Mouse (Mus musculus): ENCODE results near the gene Dchs1.
"Not testable (repeated sequence)": the region's sequence is repeated elsewhere in the genome, so short reads cannot be mapped to it uniquely, and the experiment has no call there.

Dchs1 gene

GRCm38 (mm10) chr7:105743246-105743925 lies 44.1 kb downstream of the Dchs1 start:
- not testable (repeated sequence) for DNase-seq (ENCODE audit: extremely low spot score, low spot score)

GRCm38 (mm10) chr7:105742539-105743215 lies 44.8 kb downstream of the Dchs1 start:
- not testable (repeated sequence) for DNase-seq (ENCODE audit: extremely low spot score, low spot score)

- no peak for DNase-seq (ENCODE audit: extremely low spot score, low spot score)
Measured at GRCm38 (mm10) chr7:105741978-105742377, 45.5 kb downstream of the Dchs1 start.

GRCm38 (mm10) chr7:105740851-105741250 lies 46.6 kb downstream of the Dchs1 start:
- no peak for DNase-seq (ENCODE audit: extremely low spot score, low spot score)

GRCm38 (mm10) chr7:105740089-105740795 lies 47.2 kb downstream of the Dchs1 start:
- no peak for DNase-seq (ENCODE audit: extremely low spot score, low spot score)

GRCm38 (mm10) chr7:105738948-105739347 lies 48.5 kb downstream of the Dchs1 start:
- no peak for DNase-seq (ENCODE audit: extremely low spot score, low spot score)

- DNase-seq (ENCODE audit: extremely low spot score, low spot score) = no peak
Measured at GRCm38 (mm10) chr7:105738286-105738685, 49.2 kb downstream of the Dchs1 start.

- DNase-seq (ENCODE audit: extremely low spot score, low spot score) = no peak
Measured at GRCm38 (mm10) chr7:105737648-105738047, 49.8 kb downstream of the Dchs1 start.

- DNase-seq (ENCODE audit: extremely low spot score, low spot score) = no peak
Measured at GRCm38 (mm10) chr7:105736911-105737521, 50.4 kb downstream of the Dchs1 start, which contains the start of gene Rrp8. TSS of gene Rrp8 (minus strand) at chr7:105737385.

- DNase-seq (ENCODE audit: extremely low spot score, low spot score) = peak; percentile 87
Measured at GRCm38 (mm10) chr7:105736264-105736901, 51.1 kb downstream of the Dchs1 start, which contains the start of gene Ilk. TSS of gene Ilk (plus strand) at chr7:105736592.

GRCm38 (mm10) chr7:105735464-105735863 lies 52.0 kb downstream of the Dchs1 start:
- not testable (repeated sequence) for DNase-seq (ENCODE audit: extremely low spot score, low spot score)

- no peak for DNase-seq (ENCODE audit: extremely low spot score, low spot score)
Measured at GRCm38 (mm10) chr7:105734826-105735225, 52.6 kb downstream of the Dchs1 start.

GRCm38 (mm10) chr7:105733836-105734235 lies 53.6 kb downstream of the Dchs1 start:
- no peak for DNase-seq (ENCODE audit: extremely low spot score, low spot score)

- DNase-seq (ENCODE audit: extremely low spot score, low spot score) = peak; percentile 9
Measured at GRCm38 (mm10) chr7:105728701-105729428, 58.6 kb downstream of the Dchs1 start.

GRCm38 (mm10) chr7:105726980-105727325 lies 60.5 kb downstream of the Dchs1 start:
- DNase-seq (ENCODE audit: extremely low spot score, low spot score) = peak; percentile 2

- peak; percentile 13 for DNase-seq (ENCODE audit: extremely low spot score, low spot score)
Measured at GRCm38 (mm10) chr7:105726144-105726979, 61.1 kb downstream of the Dchs1 start.

- no peak for DNase-seq (ENCODE audit: extremely low spot score, low spot score)
Measured at GRCm38 (mm10) chr7:105721916-105722315, 65.5 kb downstream of the Dchs1 start.

GRCm38 (mm10) chr7:105715366-105715765 lies 72.1 kb downstream of the Dchs1 start:
- no peak for DNase-seq (ENCODE audit: extremely low spot score, low spot score)

- no peak for DNase-seq (ENCODE audit: extremely low spot score, low spot score)
Measured at GRCm38 (mm10) chr7:105708733-105709132, 78.7 kb downstream of the Dchs1 start.

GRCm38 (mm10) chr7:105703816-105704215 lies 83.6 kb downstream of the Dchs1 start:
- DNase-seq (ENCODE audit: extremely low spot score, low spot score) = no peak
